Mouse (Mus musculus): ENCODE measurements at regions not wholly inside any gene's neighbourhood (a gene's known extent, or its start where the extent isn't known, plus 50 kb on each side); places are given as distances from the start of the nearest gene placed in this dataset.

DNA sequence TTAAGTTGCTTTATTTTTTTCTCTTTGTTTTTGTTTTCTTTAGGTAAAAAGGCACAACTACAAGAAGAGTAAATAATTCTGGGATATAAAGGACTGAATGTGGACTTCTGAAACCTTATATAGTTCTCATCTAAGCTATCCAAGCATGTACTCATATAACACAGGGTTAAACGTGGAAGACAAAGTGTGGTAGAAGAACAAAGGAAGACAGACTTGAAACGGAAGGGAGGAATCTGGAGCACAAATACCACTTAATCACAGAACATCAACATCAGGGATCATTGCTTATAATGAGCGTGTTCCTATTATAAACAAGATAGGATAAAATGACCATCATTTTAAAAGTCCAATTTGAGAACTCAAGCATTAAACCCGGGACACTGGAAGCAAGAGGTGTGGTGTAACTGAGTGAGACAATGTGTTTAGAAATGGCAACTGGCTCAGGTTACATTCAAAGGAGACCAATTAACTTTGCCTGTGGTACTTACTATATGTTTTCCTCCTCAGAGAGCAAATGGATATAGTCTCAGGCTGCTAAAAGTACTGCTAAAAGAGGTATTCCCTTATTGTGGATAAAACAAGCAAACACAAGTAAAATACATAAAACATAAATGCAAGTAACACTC, 96.1 kb upstream of the Hdgfl1 start:
- Histone ChIP-seq H3K4me1 (replicated peaks; ENCODE audit: control insufficient read depth, insufficient read depth, low read length) (no peaks in the 10 kb centered on the region), H3K27me3 (ENCODE audit: control insufficient read depth, insufficient read depth, low read depth, low read length) (no peaks in the 10 kb centered on the region), H3K4me3 (ENCODE audit: low read length) (no peak overlapping the region), H3K9ac (ENCODE audit: low read length) (no peak overlapping the region), H3K36me3 (ENCODE audit: control insufficient read depth, insufficient read depth, low read length) (no peaks in the 10 kb centered on the region), H3K27ac (ENCODE audit: low read length) (no peak overlapping the region), H3K4me2 (ENCODE audit: low read depth, low read length) (no peak overlapping the region), H3K9me3 (ENCODE audit: control insufficient read depth, low read length) (no peaks in the 10 kb centered on the region)
- WGBS, result 30% methylated on average over 4 of the region's 4 CpGs
- ATAC-seq (ENCODE audit: low read depth), result no peak

DNA sequence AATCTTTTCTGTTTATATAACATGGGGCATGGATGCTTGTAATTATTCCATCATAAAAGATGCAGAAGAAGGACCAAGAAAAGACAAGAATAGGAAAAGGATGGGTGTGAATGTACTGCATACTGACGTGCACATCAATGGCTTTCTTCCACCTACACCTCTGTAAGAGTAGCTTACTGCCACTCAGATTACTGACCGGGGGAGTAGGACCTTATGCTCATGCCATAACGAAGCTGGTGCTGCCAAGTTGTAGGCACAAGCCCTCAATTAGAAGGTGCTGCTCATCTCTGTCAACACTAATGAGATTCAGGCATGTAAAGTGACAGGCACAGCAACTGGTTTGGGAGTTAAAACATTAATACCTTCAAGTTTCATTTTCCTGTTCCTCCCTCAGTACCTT, 97.8 kb upstream of the Hdgfl1 start:
- ATAC-seq (ENCODE audit: low read depth), result no peak
- 71% methylated on average over 3 of the region's 3 CpGs for WGBS

DNA sequence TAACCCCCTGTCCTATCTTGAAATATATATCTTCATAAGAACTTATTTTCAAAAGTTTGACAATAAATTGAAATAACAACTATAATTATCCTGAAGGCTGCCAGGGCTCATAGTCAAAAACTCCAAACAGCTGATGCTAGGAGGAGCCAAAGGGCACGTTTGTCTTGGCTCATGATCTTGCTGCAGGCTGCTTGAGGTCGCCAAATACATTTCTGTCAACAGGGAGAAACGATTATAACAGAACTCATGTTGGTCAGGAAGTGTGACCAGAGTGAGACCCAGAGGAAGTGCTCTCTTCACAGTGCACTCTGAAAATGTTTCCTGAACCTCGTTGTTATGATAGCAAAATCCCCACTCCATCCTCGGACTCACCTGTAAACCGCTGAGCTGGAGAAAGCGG, 140.9 kb upstream of the Prl start:
- no peak; the same call in 1 of the 2 replicates for ATAC-seq (ENCODE audit: low read depth)
- WGBS, result 35% methylated on average over 7 of the region's 7 CpGs
- 0 out of 2 replicates have a peak, but pooled peaks cover 3% of the 10 kb centered on the region for H3K9me3 ChIP-seq (ENCODE audit: control insufficient read depth, low read length)

More for the DNA sequence above, 97.8 kb upstream of the Hdgfl1 start:
- Histone ChIP-seq H3K9me3 (ENCODE audit: control insufficient read depth, low read length) (no peaks in the 10 kb centered on the region), H3K9ac (ENCODE audit: low read length) (no peak overlapping the region), H3K4me2 (ENCODE audit: low read depth, low read length) (no peak overlapping the region), H3K27ac (ENCODE audit: low read length) (no peak overlapping the region), H3K4me3 (ENCODE audit: low read length) (no peak overlapping the region), H3K4me1 (replicated peaks; ENCODE audit: control insufficient read depth, insufficient read depth, low read length) (no peaks in the 10 kb centered on the region), H3K36me3 (ENCODE audit: control insufficient read depth, insufficient read depth, low read length) (no peaks in the 10 kb centered on the region), H3K27me3 (ENCODE audit: control insufficient read depth, insufficient read depth, low read depth, low read length) (no peaks in the 10 kb centered on the region)

DNA sequence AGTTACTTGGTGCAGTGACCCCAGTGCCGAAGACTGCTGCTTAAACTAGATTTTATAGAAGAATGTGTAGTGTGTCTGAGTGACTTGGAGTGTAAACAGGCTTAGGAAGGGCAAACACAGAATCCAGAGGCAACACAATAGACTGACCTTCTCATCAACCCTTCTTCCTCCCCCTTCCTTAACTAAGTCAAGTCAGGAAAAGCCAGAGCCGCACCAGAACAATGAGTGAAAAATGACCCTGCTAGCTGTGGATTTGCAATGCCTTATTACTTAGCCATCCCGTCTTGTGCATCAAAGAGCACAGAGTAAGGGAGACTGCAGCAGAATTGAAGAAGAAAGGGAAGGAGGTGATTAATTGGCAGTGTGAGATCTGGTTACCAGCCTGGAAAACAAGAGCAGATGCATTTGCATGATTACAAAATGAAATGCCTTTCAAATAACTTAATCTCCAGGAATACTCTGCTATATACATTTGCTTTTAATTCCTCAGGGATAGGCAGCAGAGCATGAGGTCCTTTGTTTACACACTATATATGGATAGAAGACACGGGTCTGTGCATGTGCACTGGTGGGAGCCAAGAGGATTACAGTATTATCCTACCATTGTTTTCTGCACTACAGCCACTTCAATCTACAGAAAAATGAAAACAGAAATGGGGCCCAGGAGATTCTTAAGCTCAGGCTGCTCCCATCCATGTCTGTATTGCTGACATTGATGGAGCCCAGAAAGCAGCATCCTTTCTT, 124.5 kb upstream of the Prl start:
- H3K9ac ChIP-seq (ENCODE audit: low read length), result no peak overlapping the region
- ATAC-seq (ENCODE audit: low read depth), result peak; percentile 87
- 11% methylated on average over 4 of the region's 4 CpGs for WGBS
- H3K9me3 ChIP-seq (ENCODE audit: control insufficient read depth, low read length), result no peaks in the 10 kb centered on the region
- H3K4me2 ChIP-seq (ENCODE audit: low read depth, low read length), result no peak overlapping the region
- no peak overlapping the region for H3K4me3 ChIP-seq (ENCODE audit: low read length)
- H3K27me3 ChIP-seq (ENCODE audit: control insufficient read depth, insufficient read depth, low read depth, low read length), result no peaks in the 10 kb centered on the region
- peaks cover 3% of the 10 kb centered on the region; the same call in 1 of the 2 replicates for H3K4me1 ChIP-seq (replicated peaks; ENCODE audit: control insufficient read depth, insufficient read depth, low read length)
- no peaks in the 10 kb centered on the region for H3K36me3 ChIP-seq (ENCODE audit: control insufficient read depth, insufficient read depth, low read length)
- H3K27ac ChIP-seq (ENCODE audit: low read length), result 0 out of 2 replicates have a peak overlapping the region, but pooled peaks have one; percentile 3

More for the DNA sequence above, 140.9 kb upstream of the Prl start:
- no peak overlapping the region for H3K4me3 ChIP-seq (ENCODE audit: low read length)
- H3K4me2 ChIP-seq (ENCODE audit: low read depth, low read length), result no peak overlapping the region
- H3K9ac ChIP-seq (ENCODE audit: low read length), result no peak overlapping the region
- no peak overlapping the region for H3K27ac ChIP-seq (ENCODE audit: low read length)
- no peaks in the 10 kb centered on the region for H3K36me3 ChIP-seq (ENCODE audit: control insufficient read depth, insufficient read depth, low read length)
- no peaks in the 10 kb centered on the region for H3K27me3 ChIP-seq (ENCODE audit: control insufficient read depth, insufficient read depth, low read depth, low read length)
- no peaks in the 10 kb centered on the region; the same call in 1 of the 2 replicates for H3K4me1 ChIP-seq (replicated peaks; ENCODE audit: control insufficient read depth, insufficient read depth, low read length)

DNA sequence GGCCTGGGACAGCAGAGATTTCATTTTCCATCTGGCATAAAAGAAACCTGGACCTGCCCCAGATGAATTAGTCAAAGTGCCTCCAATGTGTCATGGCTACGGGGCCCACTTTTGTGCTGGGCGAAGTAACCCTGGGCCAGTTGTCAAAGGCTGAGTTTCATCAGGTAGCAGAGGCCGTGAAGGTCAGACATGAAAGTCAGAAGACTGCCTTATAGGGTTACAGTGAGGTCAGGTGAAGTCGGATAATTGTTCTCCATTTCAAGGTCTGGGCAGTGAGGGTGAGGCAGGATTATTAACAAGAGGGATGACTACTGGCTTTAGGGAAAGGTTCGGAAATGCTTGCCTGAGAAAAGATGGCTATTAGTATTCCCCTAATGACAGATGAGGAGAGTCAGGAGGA, 123.5 kb upstream of the Prl start:
- H3K4me2 ChIP-seq (ENCODE audit: low read depth, low read length), result no peak overlapping the region
- H3K27ac ChIP-seq (ENCODE audit: low read length), result no peak overlapping the region
- no peaks in the 10 kb centered on the region for H3K27me3 ChIP-seq (ENCODE audit: control insufficient read depth, insufficient read depth, low read depth, low read length)
- H3K4me3 ChIP-seq (ENCODE audit: low read length), result no peak overlapping the region
- no peaks in the 10 kb centered on the region for H3K36me3 ChIP-seq (ENCODE audit: control insufficient read depth, insufficient read depth, low read length)
- no peak for ATAC-seq (ENCODE audit: low read depth)
- H3K9ac ChIP-seq (ENCODE audit: low read length), result no peak overlapping the region
- H3K4me1 ChIP-seq (replicated peaks; ENCODE audit: control insufficient read depth, insufficient read depth, low read length), result peaks cover 3% of the 10 kb centered on the region; the same call in 1 of the 2 replicates
- no peaks in the 10 kb centered on the region for H3K9me3 ChIP-seq (ENCODE audit: control insufficient read depth, low read length)
- 62% methylated on average over 5 of the region's 5 CpGs for WGBS

DNA sequence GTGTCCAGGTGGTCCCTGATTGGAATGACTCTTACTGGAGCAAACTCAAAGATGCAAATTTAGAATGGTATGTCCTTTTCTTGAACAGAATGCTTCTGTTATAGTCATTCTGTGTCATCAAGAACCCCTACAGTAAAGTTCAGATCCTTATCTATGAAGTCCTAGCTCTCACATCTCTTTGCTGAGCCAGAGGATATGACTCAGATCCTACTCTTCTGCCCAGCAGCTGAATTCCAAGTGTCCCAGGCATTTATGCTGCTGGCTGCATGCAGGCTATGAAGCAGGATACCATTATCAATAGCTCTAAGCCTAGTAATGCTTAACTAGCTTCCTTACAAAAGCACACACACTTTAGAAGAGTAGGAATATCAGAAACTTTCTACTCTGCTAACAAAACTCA, 116.9 kb upstream of the Prl start:
- Histone ChIP-seq H3K27ac (ENCODE audit: low read length) (no peak overlapping the region), H3K27me3 (ENCODE audit: control insufficient read depth, insufficient read depth, low read depth, low read length) (no peaks in the 10 kb centered on the region), H3K36me3 (ENCODE audit: control insufficient read depth, insufficient read depth, low read length) (no peaks in the 10 kb centered on the region), H3K9ac (ENCODE audit: low read length) (no peak overlapping the region), H3K4me3 (ENCODE audit: low read length) (no peak overlapping the region), H3K4me1 (replicated peaks; ENCODE audit: control insufficient read depth, insufficient read depth, low read length) (no peaks in the 10 kb centered on the region), H3K4me2 (ENCODE audit: low read depth, low read length) (no peak overlapping the region), H3K9me3 (ENCODE audit: control insufficient read depth, low read length) (no peaks in the 10 kb centered on the region)
- no peak for ATAC-seq (ENCODE audit: low read depth)

DNA sequence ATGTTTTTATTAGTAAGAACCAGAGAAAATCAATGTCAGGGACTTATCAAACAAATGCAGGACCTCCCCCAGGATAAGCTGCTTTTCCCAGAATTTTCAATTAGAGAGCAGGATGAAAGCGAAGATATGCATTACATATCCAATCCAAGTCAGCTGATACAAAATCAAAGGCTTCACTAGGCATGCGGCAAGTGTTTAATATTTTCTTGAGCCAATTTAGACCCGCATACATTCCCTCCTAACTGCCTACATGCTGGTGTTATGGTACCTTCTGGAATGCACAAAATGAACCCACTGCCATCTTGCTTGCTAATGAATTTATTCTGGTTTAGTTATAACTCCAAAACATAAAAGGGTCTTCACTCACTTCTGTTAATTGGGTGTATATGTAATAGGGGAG, 112.9 kb upstream of the Prl start:
- Histone ChIP-seq H3K4me3 (ENCODE audit: low read length) (no peak overlapping the region), H3K9ac (ENCODE audit: low read length) (no peak overlapping the region), H3K36me3 (ENCODE audit: control insufficient read depth, insufficient read depth, low read length) (no peaks in the 10 kb centered on the region), H3K9me3 (ENCODE audit: control insufficient read depth, low read length) (no peaks in the 10 kb centered on the region), H3K4me1 (replicated peaks; ENCODE audit: control insufficient read depth, insufficient read depth, low read length) (no peaks in the 10 kb centered on the region), H3K27me3 (ENCODE audit: control insufficient read depth, insufficient read depth, low read depth, low read length) (no peaks in the 10 kb centered on the region), H3K27ac (ENCODE audit: low read length) (no peak overlapping the region), H3K4me2 (ENCODE audit: low read depth, low read length) (no peak overlapping the region)
- no peak for ATAC-seq (ENCODE audit: low read depth)
- 79% methylated on average over 3 of the region's 3 CpGs for WGBS

DNA sequence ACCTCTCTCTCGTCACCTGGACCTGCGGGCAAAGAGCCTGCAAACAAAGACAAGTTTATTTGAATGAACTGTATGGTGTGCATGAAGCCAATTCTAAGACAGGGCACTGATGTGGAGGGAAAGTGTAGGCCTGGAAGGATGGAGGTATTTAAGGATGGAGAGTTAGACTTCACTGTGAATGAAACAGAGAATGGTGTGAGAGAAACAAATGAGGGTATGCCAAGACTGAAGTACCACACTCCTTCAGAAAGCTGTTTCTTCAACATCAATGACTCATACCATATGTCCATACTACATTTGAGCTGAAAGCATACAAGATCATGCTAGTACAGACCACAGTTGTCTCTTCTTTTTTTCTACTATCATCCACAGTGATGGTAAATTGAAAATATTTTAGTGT, 105.9 kb upstream of the Prl start:
- Histone ChIP-seq H3K4me3 (ENCODE audit: low read length) (no peak overlapping the region), H3K9me3 (ENCODE audit: control insufficient read depth, low read length) (no peaks in the 10 kb centered on the region), H3K36me3 (ENCODE audit: control insufficient read depth, insufficient read depth, low read length) (no peaks in the 10 kb centered on the region), H3K27me3 (ENCODE audit: control insufficient read depth, insufficient read depth, low read depth, low read length) (no peaks in the 10 kb centered on the region), H3K4me1 (replicated peaks; ENCODE audit: control insufficient read depth, insufficient read depth, low read length) (no peaks in the 10 kb centered on the region), H3K9ac (ENCODE audit: low read length) (no peak overlapping the region), H3K4me2 (ENCODE audit: low read depth, low read length) (no peak overlapping the region), H3K27ac (ENCODE audit: low read length) (no peak overlapping the region)
- ATAC-seq (ENCODE audit: low read depth), result no peak
- WGBS, result 94% methylated on average over 2 of the region's 2 CpGs

DNA sequence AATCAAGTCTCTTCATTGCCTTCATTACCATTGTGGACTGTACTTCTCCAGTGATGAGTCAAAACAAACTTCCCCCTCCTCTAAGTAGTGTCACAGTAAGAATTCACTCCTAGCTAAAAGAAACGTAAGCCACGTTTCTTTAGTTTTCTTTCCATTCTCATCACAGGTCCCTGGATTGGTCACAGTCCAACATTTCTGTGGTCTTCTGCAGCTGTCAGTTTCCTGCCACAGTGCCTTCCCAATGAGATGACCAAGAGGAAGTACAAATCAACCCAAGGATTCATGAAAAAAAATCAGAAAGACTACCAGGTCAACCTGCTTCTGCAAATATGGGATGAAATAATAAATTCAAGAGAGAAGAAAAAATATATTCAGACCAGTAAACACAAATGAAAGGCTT, 103.5 kb upstream of the Prl start:
- 81% methylated on average over 2 of the region's 2 CpGs for WGBS
- no peak overlapping the region for H3K27ac ChIP-seq (ENCODE audit: low read length)
- H3K4me1 ChIP-seq (replicated peaks; ENCODE audit: control insufficient read depth, insufficient read depth, low read length), result no peaks in the 10 kb centered on the region
- ATAC-seq (ENCODE audit: low read depth), result no peak
- H3K9me3 ChIP-seq (ENCODE audit: control insufficient read depth, low read length), result no peaks in the 10 kb centered on the region
- no peak overlapping the region for H3K9ac ChIP-seq (ENCODE audit: low read length)
- H3K4me3 ChIP-seq (ENCODE audit: low read length), result no peak overlapping the region
- H3K27me3 ChIP-seq (ENCODE audit: control insufficient read depth, insufficient read depth, low read depth, low read length), result no peaks in the 10 kb centered on the region
- H3K4me2 ChIP-seq (ENCODE audit: low read depth, low read length), result no peak overlapping the region
- H3K36me3 ChIP-seq (ENCODE audit: control insufficient read depth, insufficient read depth, low read length), result no peaks in the 10 kb centered on the region

All from lung, embryonic 16.5 days (tissue).